Mouse (Mus musculus): ENCODE data around the gene Neurl1a. TPM values are rescaled to one million over a fixed set of nuclear protein-coding genes. Genes with fewer than 3 reads are reported as not detected.

The Neurl1a gene
- polyA plus RNA-seq, 1 experiment from 2014 or later: 1.5 TPM

DNA sequence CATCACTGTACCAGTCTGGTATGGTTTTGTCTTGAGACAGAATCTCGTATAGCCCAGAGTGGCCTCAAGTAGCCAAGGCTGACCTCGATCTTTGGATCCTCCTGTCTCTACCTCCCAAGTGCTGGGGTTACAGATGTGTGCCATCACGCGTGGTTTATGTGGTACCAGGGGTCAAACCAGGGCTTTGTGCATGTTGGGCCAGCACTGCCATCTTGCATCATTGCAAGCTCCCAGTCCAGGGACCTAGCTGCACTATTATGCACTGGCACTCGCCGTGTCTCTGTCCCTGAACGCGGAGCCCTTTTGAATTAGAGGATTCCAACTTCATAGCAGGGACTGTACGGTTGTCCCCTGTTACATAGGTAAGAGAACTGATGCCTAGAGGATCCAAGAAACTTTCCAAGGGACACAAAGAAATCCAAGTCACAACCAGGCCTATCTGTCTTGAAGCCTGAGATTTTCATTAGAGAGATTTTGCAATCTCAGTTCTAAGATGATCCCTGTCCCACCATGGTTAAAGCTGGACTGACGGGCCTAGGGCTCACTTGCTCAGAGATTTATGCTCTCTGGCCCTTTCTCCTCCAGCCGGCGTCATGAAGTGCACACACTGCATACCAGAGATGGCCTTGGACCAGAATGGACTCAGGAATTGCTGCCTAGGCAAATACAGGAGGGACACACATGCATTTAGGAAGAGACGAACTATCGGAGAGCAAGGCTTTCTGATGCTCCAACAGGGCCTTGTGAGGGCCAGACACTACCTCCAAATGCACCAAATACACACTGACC is 127.7 kb downstream of the Neurl1a start:
- Histone ChIP-seq H3K4me1 (ENCODE audit: insufficient read depth, low read depth, low read length) (peaks cover 26% of the 10 kb centered on the region), H3K27me3 (replicated peaks; ENCODE audit: insufficient read depth, low read length) (no peaks in the 10 kb centered on the region), H3K4me3 (ENCODE audit: low read depth, low read length) (no peak overlapping the region), H3K36me3 (ENCODE audit: insufficient read depth, low read length) (no peaks in the 10 kb centered on the region), H3K27ac (ENCODE audit: low read length) (no peak overlapping the region), H3K9me3 (ENCODE audit: low read length) (no peaks in the 10 kb centered on the region), H3K4me2 (replicated peaks; ENCODE audit: low read depth, low read length) (no peak overlapping the region), H3K9ac (replicated peaks; ENCODE audit: low read depth) (no peak overlapping the region)
- ATAC-seq (no peak), DNase-seq (ENCODE audit: low spot score) (no peak)
- TF ChIP-seq CTCF (IDR thresholded peaks at IDR 0.05) (no peak), EP300 (IDR thresholded peaks at IDR 0.05) (no peak)
- 82% methylated on average over 14 of the region's 14 CpGs for WGBS

- Histone ChIP-seq H3K27ac (ENCODE audit: low read length) (no peak overlapping the region), H3K9me3 (ENCODE audit: low read length) (no peaks in the 10 kb centered on the region), H3K4me1 (ENCODE audit: insufficient read depth, low read depth, low read length) (peaks cover 20% of the 10 kb centered on the region), H3K27me3 (replicated peaks; ENCODE audit: insufficient read depth, low read length) (no peaks in the 10 kb centered on the region), H3K4me3 (ENCODE audit: low read depth, low read length) (no peak overlapping the region), H3K9ac (replicated peaks; ENCODE audit: low read depth) (no peak overlapping the region), H3K4me2 (replicated peaks; ENCODE audit: low read depth, low read length) (no peak overlapping the region), H3K36me3 (ENCODE audit: insufficient read depth, low read length) (no peaks in the 10 kb centered on the region)
- DNase-seq (ENCODE audit: low spot score) (no peak), ATAC-seq (no peak)
- 69% methylated on average over 8 of the region's 8 CpGs for WGBS
- no peak for TF ChIP-seq EP300 (IDR thresholded peaks at IDR 0.05)
- no peak for TF ChIP-seq CTCF (IDR thresholded peaks at IDR 0.05)
Observed at GRCm38 (mm10) chr19:47306917-47307315, 128.3 kb downstream of the Neurl1a start.

Small RNA genes within 50 kb of the gene (microRNA-seq; reads per million reads assigned to microRNA genes)
- gene Mir6995: not detected

Other genes with a start within 250 kb of the Neurl1a start
- 0.04 and 0.08 TPM in 2 replicates for gene Ina, start 164.1 kb upstream of the Neurl1a start, polyA plus RNA-seq (2015; fragmentation: Nextera tagmentation; extraction: Ambion mirVana)
- gene Nt5c2, start 163.7 kb upstream of the Neurl1a start, polyA plus RNA-seq (2015; fragmentation: Nextera tagmentation; extraction: Ambion mirVana): 45.3 and 45.5 TPM in 2 replicates
- 6.8 and 7.5 TPM in 2 replicates for gene Pcgf6, start 127.9 kb upstream of the Neurl1a start, polyA plus RNA-seq (2015; fragmentation: Nextera tagmentation; extraction: Ambion mirVana)
- 2.1 and 2.3 TPM in 2 replicates for gene Taf5, start 111.1 kb upstream of the Neurl1a start, polyA plus RNA-seq (2015; fragmentation: Nextera tagmentation; extraction: Ambion mirVana)
- gene Usmg5, start 88.2 kb upstream of the Neurl1a start, polyA plus RNA-seq (2015; fragmentation: Nextera tagmentation; extraction: Ambion mirVana): 1,028 and 1,084 TPM in 2 replicates
- 4.6 and 5.0 TPM in 2 replicates for gene Pdcd11, start 88.1 kb upstream of the Neurl1a start, polyA plus RNA-seq (2015; fragmentation: Nextera tagmentation; extraction: Ambion mirVana)
- gene Calhm2, start 40.5 kb upstream of the Neurl1a start, polyA plus RNA-seq (2015; fragmentation: Nextera tagmentation; extraction: Ambion mirVana): 7.6 and 8.1 TPM in 2 replicates
- gene Calhm1, start 34.6 kb upstream of the Neurl1a start, polyA plus RNA-seq (2015; fragmentation: Nextera tagmentation; extraction: Ambion mirVana): not detected in 2 replicates
- not detected in 2 replicates for gene Calhm3, start 21.1 kb upstream of the Neurl1a start, polyA plus RNA-seq (2015; fragmentation: Nextera tagmentation; extraction: Ambion mirVana)

All from lung, postnatal 0 days (tissue).